Mouse (Mus musculus) embryo, embryonic 11.5 days (tissue): ENCODE data around the gene Fbxl18.
"Not testable (repeated sequence)": the region's sequence is repeated elsewhere in the genome, so short reads cannot be mapped to it uniquely, and the experiment has no call there.

ENCODE experiments used
- DNase-seq: peaks from one replicate; pipeline ENCODE4 v3.0.0-alpha.2; 2012; ENCODE audit warnings: low read depth, low spot score

Gene Fbxl18

GRCm38 (mm10) chr5:142899932-142900533, 4.8 kb upstream of the Fbxl18 start:
- DNase-seq: no peak

- DNase-seq: no peak
Observed at GRCm38 (mm10) chr5:142899057-142899601, 3.9 kb upstream of the Fbxl18 start.

- no peak for DNase-seq
Observed at GRCm38 (mm10) chr5:142898316-142898715, 3.1 kb upstream of the Fbxl18 start.

- DNase-seq: no peak
Observed at GRCm38 (mm10) chr5:142897568-142898248, 2.5 kb upstream of the Fbxl18 start.

DNA sequence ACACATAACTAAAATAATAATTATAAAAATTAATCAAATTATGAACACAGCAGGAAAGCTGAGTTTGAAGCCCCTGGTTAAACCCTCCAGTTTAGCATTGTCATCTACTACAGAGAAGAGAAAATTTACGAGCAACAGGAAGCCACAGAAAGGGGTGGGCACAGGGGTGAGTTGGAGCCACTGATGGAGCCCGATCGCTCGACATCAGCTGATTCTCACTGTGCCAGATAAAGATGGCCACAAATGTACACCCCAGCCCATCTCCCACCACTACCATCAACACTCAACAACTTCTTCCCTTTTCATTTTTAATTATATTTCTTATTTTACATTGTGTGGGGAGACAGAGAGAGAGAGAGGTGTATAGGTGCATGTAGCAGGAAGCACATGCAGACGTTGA, 1.5 kb upstream of the Fbxl18 start:
- no peak for DNase-seq

DNA sequence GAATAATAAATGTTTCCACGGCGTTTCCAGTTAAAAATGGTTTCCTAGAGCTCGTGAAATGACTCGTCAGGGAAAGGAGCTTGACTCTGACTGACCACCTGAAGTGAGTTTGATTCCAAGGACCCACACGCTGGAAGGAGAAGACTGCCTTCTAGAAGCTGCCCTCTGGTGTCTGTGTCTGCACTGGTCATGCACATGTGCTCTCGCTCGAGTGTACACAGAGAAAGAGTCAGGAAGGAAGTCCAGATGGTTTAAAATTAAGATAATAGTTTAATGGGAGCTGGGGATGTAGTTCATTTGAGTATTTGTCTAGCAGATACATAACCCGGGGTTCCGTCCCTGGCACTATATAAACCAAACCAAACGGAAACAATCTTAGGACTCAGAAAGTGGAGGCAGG, 971 bp upstream of the Fbxl18 start:
- no peak for DNase-seq

DNA sequence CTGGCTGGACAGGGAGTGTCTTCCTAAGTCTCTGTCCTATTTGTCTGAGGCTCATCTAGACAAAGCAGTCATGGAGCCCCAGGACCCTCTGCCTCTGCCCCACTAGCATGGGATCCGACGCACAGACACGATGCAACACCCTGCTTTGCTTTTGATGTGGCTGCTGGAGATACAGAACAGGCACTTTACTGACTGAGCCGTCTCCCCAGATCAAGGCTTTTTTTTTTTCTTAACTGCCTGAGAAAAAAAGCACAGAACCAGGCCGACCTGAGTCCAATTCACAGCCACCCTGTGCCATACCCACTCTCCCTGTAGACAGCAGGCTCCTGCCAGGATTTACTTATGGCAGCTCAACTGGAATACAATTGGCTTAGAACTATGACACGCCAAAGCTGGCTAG, 3.8 kb downstream of the Fbxl18 start:
- no peak for DNase-seq

- DNase-seq: not testable (repeated sequence)
Observed at GRCm38 (mm10) chr5:142887533-142887932, 7.7 kb downstream of the Fbxl18 start.

DNA sequence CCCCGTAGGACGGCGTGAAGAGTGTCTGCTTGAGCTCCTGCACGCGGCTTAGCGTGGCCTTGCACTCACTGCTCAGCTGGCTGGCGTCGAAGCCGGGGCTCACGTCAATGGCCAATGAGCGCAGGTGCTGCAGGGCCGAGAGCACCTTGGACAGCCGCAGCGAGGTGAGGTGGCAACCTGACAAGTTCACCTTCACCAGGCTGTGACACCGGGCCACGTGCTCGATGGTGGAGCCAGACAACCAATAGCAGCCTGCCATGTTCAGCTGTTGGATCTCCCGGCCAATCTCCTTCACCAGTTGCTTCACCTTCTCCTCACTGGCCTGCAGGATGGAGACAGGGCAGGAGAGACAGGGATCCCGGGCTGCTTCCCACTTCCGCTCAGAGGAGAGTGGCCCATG, 8.5 kb downstream of the Fbxl18 start:
- DNase-seq: no peak

DNA sequence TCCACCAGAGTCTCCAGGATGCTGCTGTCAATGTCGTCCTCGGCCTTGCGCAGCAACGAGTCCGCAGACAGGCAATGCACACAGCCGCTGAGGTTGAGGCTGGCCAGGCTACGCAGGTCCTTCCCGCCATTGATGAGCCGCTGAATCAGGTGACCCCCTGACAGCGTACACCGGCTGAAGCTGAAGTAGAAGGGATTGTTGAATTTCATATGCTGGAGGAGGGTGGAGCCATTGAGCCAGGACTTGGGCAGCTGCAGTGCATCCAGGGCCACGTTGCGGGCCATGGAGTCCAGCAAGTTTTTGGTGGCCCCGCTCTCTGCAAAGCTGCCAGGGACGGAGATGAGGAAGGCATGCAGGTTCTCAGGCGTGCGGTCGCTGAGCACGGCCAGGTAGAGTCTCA, 9.0 kb downstream of the Fbxl18 start:
- no peak for DNase-seq

- DNase-seq: no peak
Observed at GRCm38 (mm10) chr5:142882471-142882870, 12.8 kb downstream of the Fbxl18 start.

- DNase-seq: no peak
Observed at GRCm38 (mm10) chr5:142881936-142882335, 13.3 kb downstream of the Fbxl18 start.

- DNase-seq: no peak
Observed at GRCm38 (mm10) chr5:142880806-142881516, 14.3 kb downstream of the Fbxl18 start.

- no peak for DNase-seq
Observed at GRCm38 (mm10) chr5:142880246-142880645, 15.0 kb downstream of the Fbxl18 start.

GRCm38 (mm10) chr5:142879318-142880175, 15.7 kb downstream of the Fbxl18 start:
- peak; percentile 83 for DNase-seq

DNA sequence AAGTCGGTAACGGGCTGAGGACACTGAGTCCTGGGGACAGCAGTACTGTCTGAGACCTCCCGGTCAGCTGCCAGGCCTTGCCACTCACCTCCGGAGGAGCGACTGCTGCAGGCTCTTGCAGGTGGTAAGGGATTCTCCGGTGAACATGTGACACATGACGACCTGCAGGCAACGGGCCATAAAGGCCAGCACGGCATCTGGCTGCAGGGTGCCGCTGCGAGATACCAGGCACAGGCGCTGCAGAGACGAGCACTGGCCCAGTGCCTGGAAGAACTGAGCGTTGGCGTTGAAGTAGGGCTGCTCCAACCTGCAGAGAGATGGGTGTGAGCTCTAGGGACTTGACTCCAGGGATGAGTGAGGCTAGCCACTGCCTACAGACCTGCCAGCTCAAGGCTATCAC, 16.7 kb downstream of the Fbxl18 start:
- DNase-seq: no peak

DNA sequence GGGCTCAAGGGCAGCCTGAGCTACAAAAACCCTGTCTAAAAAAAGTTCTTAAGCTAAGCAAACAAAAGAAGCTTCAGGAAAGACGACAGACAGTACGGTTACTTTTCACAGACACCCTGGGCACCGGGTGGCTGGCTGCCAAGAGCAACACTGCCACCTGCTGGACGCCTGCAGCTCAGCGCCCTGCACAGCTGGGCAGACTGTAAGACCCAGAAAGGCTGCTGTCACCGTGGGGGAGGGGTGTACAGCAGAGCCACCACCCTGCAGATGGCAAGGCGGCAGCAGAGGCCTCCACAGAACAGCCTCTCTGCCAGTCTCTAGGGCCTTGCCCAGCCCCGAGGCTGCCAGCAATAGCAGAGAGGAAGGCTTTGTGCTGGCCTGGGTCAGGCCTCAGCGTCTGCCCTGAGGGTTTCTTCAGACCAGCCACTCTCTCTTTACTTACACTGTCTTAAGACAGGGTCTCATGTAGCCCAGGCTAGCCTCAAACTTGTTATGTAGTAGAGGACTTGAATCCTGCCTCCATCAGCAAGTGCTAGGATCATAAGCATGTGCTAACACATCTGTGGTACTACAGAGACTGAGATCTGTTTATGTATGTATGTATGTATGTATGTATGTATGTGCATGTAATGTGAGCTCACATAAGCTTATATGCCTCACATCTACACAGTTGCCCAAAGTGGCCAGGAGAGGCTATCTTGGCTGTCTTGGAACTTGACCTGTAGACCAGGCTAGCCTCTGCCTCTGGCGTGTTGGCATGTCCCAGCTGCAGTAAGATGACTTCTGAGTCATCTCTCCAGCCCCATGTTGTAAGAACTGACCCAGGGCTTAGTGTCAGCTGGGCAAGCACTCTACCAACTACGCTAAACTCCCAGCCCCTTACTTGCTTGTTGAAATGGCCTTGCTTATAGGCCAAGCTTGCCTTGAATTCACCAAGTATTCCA, 17.6 kb downstream of the Fbxl18 start:
- peak; percentile 74 for DNase-seq

- DNase-seq: no peak
Observed at GRCm38 (mm10) chr5:142876896-142877295, 18.3 kb downstream of the Fbxl18 start.

- DNase-seq: no peak
Observed at GRCm38 (mm10) chr5:142875513-142875905, 19.7 kb downstream of the Fbxl18 start.

DNA sequence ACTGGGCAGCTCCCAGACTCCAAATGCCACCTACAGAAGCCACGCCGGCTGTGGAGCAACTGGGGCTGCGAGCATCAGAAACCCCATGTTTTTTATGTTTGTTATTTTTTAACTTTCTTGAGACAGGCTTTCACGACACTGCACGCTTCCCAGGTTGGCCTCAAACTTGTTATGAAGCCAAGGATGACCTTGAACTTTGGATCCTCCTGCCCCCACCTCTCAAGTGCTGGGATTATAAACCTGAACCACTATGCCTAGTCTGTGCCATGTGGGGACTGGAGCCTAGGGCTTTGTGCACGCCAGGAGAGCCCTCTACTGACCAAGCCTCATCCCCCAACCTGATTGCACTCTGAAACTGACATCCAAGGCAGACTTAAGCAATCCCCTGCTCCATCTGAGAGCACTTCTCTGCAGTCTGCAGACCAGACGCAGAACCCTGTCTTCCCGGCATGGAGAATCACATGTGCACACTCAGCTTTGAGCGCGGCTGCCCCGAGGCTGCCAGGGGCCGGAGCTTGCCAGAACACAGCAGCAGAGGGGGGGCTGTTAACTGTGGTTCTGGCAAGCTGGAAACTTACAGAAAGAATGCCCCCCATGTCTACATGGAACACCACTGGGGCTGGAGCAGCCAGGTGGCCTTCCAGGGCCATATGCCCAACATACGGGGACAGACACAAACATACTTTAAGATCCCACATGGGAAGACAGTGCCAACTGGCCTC, 20.3 kb downstream of the Fbxl18 start:
- no peak for DNase-seq
